Mouse (Mus musculus): ENCODE data around the gene Myh9.
"Not testable (repeated sequence)": the region's sequence is repeated elsewhere in the genome, so short reads cannot be mapped to it uniquely, and the experiment has no call there.

The Myh9 gene

GRCm38 (mm10) chr15:77721509-77721908, 120.5 kb downstream of the Myh9 start:
- DNase-seq (ENCODE audit: extremely low read depth, low read depth): not testable (repeated sequence)

GRCm38 (mm10) chr15:77718240-77718639, 123.7 kb downstream of the Myh9 start:
- not testable (repeated sequence) for DNase-seq (ENCODE audit: extremely low read depth, low read depth)
